Mouse (Mus musculus) Muller cell, postnatal 12 days (primary cell): ENCODE data around the gene Stxbp3.
"Not testable (repeated sequence)": the region's sequence is repeated elsewhere in the genome, so short reads cannot be mapped to it uniquely, and the experiment has no call there.

Experiments used
- DNase-seq: peaks from one replicate; pipeline ENCODE4 v3.0.0-alpha.2; 2015; ENCODE audit errors: inconsistent ontology term

Stxbp3 gene

GRCm38 (mm10) chr3:108857124-108857470, 16.8 kb upstream of the Stxbp3 start:
- peak; percentile 47 for DNase-seq

GRCm38 (mm10) chr3:108856386-108857123, 16.2 kb upstream of the Stxbp3 start:
- DNase-seq: peak; percentile 33

GRCm38 (mm10) chr3:108855864-108856263, 15.5 kb upstream of the Stxbp3 start:
- peak; percentile 68 for DNase-seq

GRCm38 (mm10) chr3:108855371-108855770, 15.0 kb upstream of the Stxbp3 start:
- DNase-seq: peak; percentile 77

GRCm38 (mm10) chr3:108853266-108853665, 12.9 kb upstream of the Stxbp3 start:
- no peak for DNase-seq

GRCm38 (mm10) chr3:108851996-108852697, 11.8 kb upstream of the Stxbp3 start:
- DNase-seq: no peak

GRCm38 (mm10) chr3:108851554-108851953, 11.2 kb upstream of the Stxbp3 start:
- no peak for DNase-seq

GRCm38 (mm10) chr3:108851075-108851474, 10.7 kb upstream of the Stxbp3 start:
- DNase-seq: no peak

- DNase-seq: peak; percentile 47
Measured at GRCm38 (mm10) chr3:108850506-108850905, 10.2 kb upstream of the Stxbp3 start.

GRCm38 (mm10) chr3:108846616-108847015, 6.3 kb upstream of the Stxbp3 start:
- DNase-seq: no peak

- DNase-seq: no peak
Measured at GRCm38 (mm10) chr3:108844521-108844920, 4.2 kb upstream of the Stxbp3 start.

- DNase-seq: no peak
Measured at GRCm38 (mm10) chr3:108844026-108844425, 3.7 kb upstream of the Stxbp3 start.

- DNase-seq: no peak
Measured at GRCm38 (mm10) chr3:108840716-108841054, 359 bp upstream of the Stxbp3 start.

GRCm38 (mm10) chr3:108839647-108839999, 703 bp downstream of the Stxbp3 start:
- no peak for DNase-seq

- no peak for DNase-seq
Measured at GRCm38 (mm10) chr3:108838980-108839379, 1.3 kb downstream of the Stxbp3 start.

- DNase-seq: no peak
Measured at GRCm38 (mm10) chr3:108836931-108837330, 3.4 kb downstream of the Stxbp3 start.

- DNase-seq: not testable (repeated sequence)
Measured at GRCm38 (mm10) chr3:108833717-108834116, 6.6 kb downstream of the Stxbp3 start.

- no peak for DNase-seq
Measured at GRCm38 (mm10) chr3:108831750-108832149, 8.6 kb downstream of the Stxbp3 start.

- no peak for DNase-seq
Measured at GRCm38 (mm10) chr3:108830493-108830892, 9.8 kb downstream of the Stxbp3 start.

GRCm38 (mm10) chr3:108815631-108816030, 24.7 kb downstream of the Stxbp3 start:
- no peak for DNase-seq

GRCm38 (mm10) chr3:108810747-108811263, 29.5 kb downstream of the Stxbp3 start:
- peak; percentile 11 for DNase-seq

GRCm38 (mm10) chr3:108805622-108806021, 34.7 kb downstream of the Stxbp3 start:
- DNase-seq: no peak

GRCm38 (mm10) chr3:108798375-108798774, 42.0 kb downstream of the Stxbp3 start:
- DNase-seq: no peak
